Mouse (Mus musculus): ENCODE results near the gene Kbtbd12. TPM values are rescaled to one million over a fixed set of nuclear protein-coding genes. Genes with fewer than 3 reads are reported as not detected.

Kbtbd12 gene
- polyA plus RNA-seq, 1 experiment from 2014 or later: 0.55 TPM

GRCm38 (mm10) chr6:88588581-88589256, 49.0 kb downstream of the Kbtbd12 start:
- WGBS: 72% methylated on average over 7 of the region's 7 CpGs

DNA sequence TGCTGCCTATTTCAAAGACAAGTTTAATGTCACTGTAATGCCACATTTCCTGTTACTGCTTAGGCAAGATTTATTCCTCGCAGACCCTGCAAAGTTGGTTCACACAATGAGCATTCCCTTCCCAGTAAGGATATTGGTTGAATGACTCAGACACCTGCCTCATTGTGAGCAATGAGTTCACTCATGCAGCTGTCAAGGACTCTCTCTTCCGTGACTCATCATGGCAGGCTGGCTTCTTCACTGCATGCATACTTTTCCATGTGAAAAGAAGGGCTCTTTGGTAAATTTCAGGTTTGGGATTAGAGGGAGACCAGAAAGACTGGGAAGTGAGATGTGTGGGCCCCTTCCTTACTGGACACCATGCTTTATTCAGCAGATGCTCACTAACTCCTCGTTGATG, 50.7 kb downstream of the Kbtbd12 start:
- WGBS: 75% methylated on average over 3 of the region's 3 CpGs
- no peaks in the 10 kb centered on the region for H3K27me3 ChIP-seq
- no peak for ATAC-seq (ENCODE audit: insufficient number of reproducible peaks, low FRiP score, low TSS enrichment, low read depth)
- 0 out of 2 replicates have a peak, but pooled peaks cover 4% of the 10 kb centered on the region for H3K4me1 ChIP-seq
- H3K27ac ChIP-seq (replicated peaks): no peak overlapping the region
- H3K9me3 ChIP-seq (replicated peaks): no peaks in the 10 kb centered on the region
- no peak overlapping the region for H3K4me3 ChIP-seq (replicated peaks)
- no peak overlapping the region for H3K4me2 ChIP-seq (replicated peaks)
- no peak overlapping the region for H3K9ac ChIP-seq
- no peaks in the 10 kb centered on the region for H3K36me3 ChIP-seq

More at GRCm38 (mm10) chr6:88588581-88589256, 49.0 kb downstream of the Kbtbd12 start:
- H3K27me3 ChIP-seq: no peaks in the 10 kb centered on the region
- 0 out of 2 replicates have a peak, but pooled peaks cover 4% of the 10 kb centered on the region for H3K4me1 ChIP-seq
- no peak overlapping the region for H3K27ac ChIP-seq (replicated peaks)
- no peak overlapping the region for H3K9ac ChIP-seq
- no peak overlapping the region for H3K4me3 ChIP-seq (replicated peaks)
- H3K9me3 ChIP-seq (replicated peaks): no peaks in the 10 kb centered on the region
- no peaks in the 10 kb centered on the region for H3K36me3 ChIP-seq
- no peak overlapping the region for H3K4me2 ChIP-seq (replicated peaks)
- no peak for ATAC-seq (ENCODE audit: insufficient number of reproducible peaks, low FRiP score, low TSS enrichment, low read depth)

- Histone ChIP-seq H3K4me3 (replicated peaks) (no peak overlapping the region), H3K27ac (replicated peaks) (no peak overlapping the region), H3K9ac (no peak overlapping the region), H3K4me2 (replicated peaks) (no peak overlapping the region), H3K27me3 (no peaks in the 10 kb centered on the region), H3K9me3 (replicated peaks) (no peaks in the 10 kb centered on the region), H3K36me3 (no peaks in the 10 kb centered on the region), H3K4me1 (0 out of 2 replicates have a peak, but pooled peaks cover 4% of the 10 kb centered on the region)
- WGBS: 83% methylated on average over 4 of the region's 4 CpGs
- no peak for ATAC-seq (ENCODE audit: insufficient number of reproducible peaks, low FRiP score, low TSS enrichment, low read depth)
Measured at GRCm38 (mm10) chr6:88583950-88584349, 53.8 kb downstream of the Kbtbd12 start.

- Histone ChIP-seq H3K27ac (replicated peaks) (no peak overlapping the region), H3K4me3 (replicated peaks) (no peak overlapping the region), H3K4me1 (no peaks in the 10 kb centered on the region), H3K36me3 (no peaks in the 10 kb centered on the region), H3K9me3 (replicated peaks) (no peaks in the 10 kb centered on the region), H3K27me3 (no peaks in the 10 kb centered on the region), H3K4me2 (replicated peaks) (no peak overlapping the region), H3K9ac (no peak overlapping the region)
- 87% methylated on average over 11 of the region's 11 CpGs for WGBS
- no peak for ATAC-seq (ENCODE audit: insufficient number of reproducible peaks, low FRiP score, low TSS enrichment, low read depth)
Measured at GRCm38 (mm10) chr6:88576495-88576894, 61.3 kb downstream of the Kbtbd12 start.

GRCm38 (mm10) chr6:88566676-88567075, 71.1 kb downstream of the Kbtbd12 start:
- 0 out of 2 replicates have a peak, but pooled peaks cover 4% of the 10 kb centered on the region for H3K4me1 ChIP-seq
- H3K27ac ChIP-seq (replicated peaks): no peak overlapping the region
- H3K9me3 ChIP-seq (replicated peaks): no peaks in the 10 kb centered on the region
- H3K4me2 ChIP-seq (replicated peaks): no peak overlapping the region
- H3K4me3 ChIP-seq (replicated peaks): no peak overlapping the region
- no peaks in the 10 kb centered on the region for H3K36me3 ChIP-seq
- no peak overlapping the region for H3K9ac ChIP-seq
- ATAC-seq (ENCODE audit: insufficient number of reproducible peaks, low FRiP score, low TSS enrichment, low read depth): no peak
- H3K27me3 ChIP-seq: peaks cover 22% of the 10 kb centered on the region
- WGBS: 12% methylated on average over 7 of the region's 7 CpGs

DNA sequence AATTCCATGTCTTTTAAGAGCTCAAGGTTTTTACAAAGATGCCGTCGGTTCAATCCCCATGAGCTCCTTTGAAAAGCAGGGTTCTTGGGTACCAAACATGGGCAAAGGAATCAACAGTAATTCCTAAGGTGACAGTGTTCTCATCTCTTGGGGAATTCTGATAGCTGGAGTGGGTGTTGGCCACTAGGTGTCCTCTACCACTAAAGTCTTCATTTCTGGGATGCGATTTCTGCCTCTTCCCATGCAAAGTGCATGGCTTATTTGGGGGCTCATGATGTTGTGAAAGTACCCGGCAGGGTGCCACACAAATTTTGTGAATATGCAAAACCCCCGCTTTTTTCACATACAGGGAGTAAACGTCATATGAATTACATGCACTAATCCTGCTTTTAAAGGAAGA, 72.7 kb downstream of the Kbtbd12 start:
- peaks cover 22% of the 10 kb centered on the region for H3K27me3 ChIP-seq
- H3K9ac ChIP-seq: no peak overlapping the region
- 31% methylated on average over 6 of the region's 6 CpGs for WGBS
- no peak overlapping the region for H3K27ac ChIP-seq (replicated peaks)
- no peak for ATAC-seq (ENCODE audit: insufficient number of reproducible peaks, low FRiP score, low TSS enrichment, low read depth)
- H3K4me3 ChIP-seq (replicated peaks): no peak overlapping the region
- H3K4me1 ChIP-seq: 0 out of 2 replicates have a peak, but pooled peaks cover 4% of the 10 kb centered on the region
- H3K4me2 ChIP-seq (replicated peaks): no peak overlapping the region
- H3K36me3 ChIP-seq: no peaks in the 10 kb centered on the region
- no peaks in the 10 kb centered on the region for H3K9me3 ChIP-seq (replicated peaks)

DNA sequence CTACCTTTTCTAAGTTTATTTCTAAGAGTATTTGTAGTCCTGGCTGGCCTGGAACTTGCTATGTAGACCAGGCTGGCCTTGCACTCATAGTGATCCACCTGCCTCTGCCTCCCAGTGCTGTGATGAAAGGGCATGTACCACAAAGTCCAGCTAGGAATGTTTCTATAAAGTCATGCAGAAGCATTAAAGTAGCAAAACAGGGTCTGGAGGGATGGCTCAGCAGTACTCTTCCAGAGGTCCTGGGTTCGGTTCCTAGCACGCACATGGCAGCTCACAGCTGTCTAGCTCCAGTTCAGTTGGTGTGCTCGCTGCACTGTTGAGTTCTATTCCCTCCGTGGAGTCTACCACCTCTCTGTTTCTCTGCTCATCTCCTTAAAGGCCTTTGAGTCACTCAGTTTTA, 77.6 kb downstream of the Kbtbd12 start:
- Histone ChIP-seq H3K4me2 (replicated peaks) (no peak overlapping the region), H3K36me3 (no peaks in the 10 kb centered on the region), H3K27ac (replicated peaks) (no peak overlapping the region), H3K9ac (no peak overlapping the region), H3K4me3 (replicated peaks) (no peak overlapping the region), H3K4me1 (no peaks in the 10 kb centered on the region), H3K9me3 (replicated peaks) (no peaks in the 10 kb centered on the region), H3K27me3 (peaks cover 8% of the 10 kb centered on the region)
- 94% methylated on average over 4 of the region's 4 CpGs for WGBS
- no peak for ATAC-seq (ENCODE audit: insufficient number of reproducible peaks, low FRiP score, low TSS enrichment, low read depth)

DNA sequence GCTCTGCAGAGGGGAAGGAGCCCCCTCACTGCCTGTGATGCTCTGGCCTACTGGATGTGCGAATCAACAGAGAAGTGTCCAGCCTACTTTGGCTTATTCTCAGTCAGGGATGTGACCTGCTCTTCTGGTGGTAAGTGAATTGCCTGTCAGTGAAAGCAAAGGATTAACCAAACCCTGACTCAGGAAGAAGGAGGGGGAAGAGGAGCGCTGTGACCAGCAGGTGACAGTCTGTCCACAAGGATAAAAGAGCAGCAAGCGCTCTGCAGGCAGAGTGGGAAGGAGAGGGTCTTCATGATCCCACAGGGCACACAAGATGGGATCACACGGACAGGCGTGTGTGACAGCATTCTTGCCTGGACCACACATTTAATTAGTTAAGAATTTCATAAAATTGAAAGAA, 78.1 kb downstream of the Kbtbd12 start:
- Histone ChIP-seq H3K4me3 (replicated peaks) (no peak overlapping the region), H3K9me3 (replicated peaks) (no peaks in the 10 kb centered on the region), H3K27me3 (peaks cover 4% of the 10 kb centered on the region), H3K27ac (replicated peaks) (no peak overlapping the region), H3K36me3 (no peaks in the 10 kb centered on the region), H3K9ac (no peak overlapping the region), H3K4me2 (replicated peaks) (no peak overlapping the region), H3K4me1 (no peaks in the 10 kb centered on the region)
- WGBS: 33% methylated on average over 5 of the region's 5 CpGs
- no peak for ATAC-seq (ENCODE audit: insufficient number of reproducible peaks, low FRiP score, low TSS enrichment, low read depth)

GRCm38 (mm10) chr6:88558076-88558475, 79.7 kb downstream of the Kbtbd12 start:
- no peak overlapping the region for H3K4me3 ChIP-seq (replicated peaks)
- 74% methylated on average over 1 of the region's 1 CpGs for WGBS
- H3K9me3 ChIP-seq (replicated peaks): no peaks in the 10 kb centered on the region
- H3K36me3 ChIP-seq: no peaks in the 10 kb centered on the region
- no peak overlapping the region for H3K4me2 ChIP-seq (replicated peaks)
- H3K27me3 ChIP-seq: no peaks in the 10 kb centered on the region
- H3K9ac ChIP-seq: no peak overlapping the region
- no peak overlapping the region for H3K27ac ChIP-seq (replicated peaks)
- ATAC-seq (ENCODE audit: insufficient number of reproducible peaks, low FRiP score, low TSS enrichment, low read depth): no peak
- no peaks in the 10 kb centered on the region for H3K4me1 ChIP-seq

DNA sequence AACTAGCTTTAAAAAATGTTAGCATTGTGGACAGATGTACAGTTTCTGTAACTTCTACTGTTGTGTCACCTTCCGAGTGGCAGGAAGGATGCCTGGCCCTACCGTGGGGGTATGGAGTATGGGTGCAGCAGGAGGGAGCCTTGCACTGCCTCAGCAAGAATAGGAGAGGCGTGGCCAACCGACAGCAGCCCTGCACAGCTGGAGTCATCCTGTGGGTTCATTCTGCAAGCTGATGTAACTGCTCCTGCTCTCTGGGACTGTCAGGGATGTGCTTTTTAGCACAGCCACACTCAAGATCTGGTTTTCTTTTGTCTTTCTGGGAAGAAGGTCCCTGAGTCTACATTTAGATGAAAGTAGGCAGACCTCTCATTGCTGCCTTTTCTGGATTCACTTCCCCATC, 80.2 kb downstream of the Kbtbd12 start:
- ATAC-seq (ENCODE audit: insufficient number of reproducible peaks, low FRiP score, low TSS enrichment, low read depth): no peak
- Histone ChIP-seq H3K4me2 (replicated peaks) (no peak overlapping the region), H3K4me1 (no peaks in the 10 kb centered on the region), H3K4me3 (replicated peaks) (no peak overlapping the region), H3K27me3 (no peaks in the 10 kb centered on the region), H3K9me3 (replicated peaks) (no peaks in the 10 kb centered on the region), H3K36me3 (no peaks in the 10 kb centered on the region), H3K27ac (replicated peaks) (no peak overlapping the region), H3K9ac (no peak overlapping the region)
- WGBS: 13% methylated on average over 4 of the region's 4 CpGs

DNA sequence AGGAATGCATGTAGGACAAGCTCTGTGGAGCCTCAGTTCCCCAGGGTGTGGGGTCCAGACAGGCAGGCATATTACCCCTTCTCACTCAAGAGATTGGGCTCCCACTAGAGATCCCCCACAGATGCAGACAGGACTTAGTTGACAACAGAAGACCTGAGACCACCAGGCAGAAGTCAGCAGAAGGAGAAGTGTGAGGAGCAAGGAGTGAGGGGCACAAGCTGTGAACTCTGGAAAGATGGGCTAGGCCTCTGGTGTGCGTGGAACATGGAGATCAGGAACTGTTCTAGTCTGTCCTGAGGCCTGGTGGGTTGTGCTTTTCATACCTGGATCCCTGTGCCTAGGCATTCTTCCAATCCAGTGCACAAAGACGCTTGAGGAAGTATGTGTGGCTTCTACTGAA, 87.8 kb downstream of the Kbtbd12 start:
- Histone ChIP-seq H3K36me3 (no peaks in the 10 kb centered on the region), H3K27ac (replicated peaks) (no peak overlapping the region), H3K27me3 (peaks cover 33% of the 10 kb centered on the region), H3K4me2 (replicated peaks) (no peak overlapping the region), H3K4me3 (replicated peaks) (no peak overlapping the region), H3K9ac (no peak overlapping the region), H3K4me1 (no peaks in the 10 kb centered on the region), H3K9me3 (replicated peaks) (no peaks in the 10 kb centered on the region)
- ATAC-seq (ENCODE audit: insufficient number of reproducible peaks, low FRiP score, low TSS enrichment, low read depth): no peak
- WGBS: 88% methylated on average over 2 of the region's 2 CpGs
